Mouse (Mus musculus) bone marrow macrophage, adult 2 months (primary cell): ENCODE results near the gene Nab2.

Experiments
- CTCF ChIP-seq: IDR thresholded peaks from 2 replicates; pipeline ENCODE4 v1.5.1; 2012; ENCODE audit warnings: low read depth, mild to moderate bottlenecking, low read length, moderate library complexity
- POLR2A ChIP-seq: IDR thresholded peaks from 2 replicates; pipeline ENCODE4 v1.6.1; 2012; ENCODE audit warnings: mild to moderate bottlenecking, low read depth, low read length, borderline replicate concordance

GRCm38 (mm10) chr10:127664891-127665290, 3.5 kb downstream of the Nab2 start:
- TF ChIP-seq POLR2A (no peak), CTCF (no peak)
